Mouse (Mus musculus): ENCODE data around the gene Gsta3. TPM values are rescaled to one million over a fixed set of nuclear protein-coding genes. Genes with fewer than 3 reads are reported as not detected.
"Not testable (repeated sequence)": the region's sequence is repeated elsewhere in the genome, so short reads cannot be mapped to it uniquely, and the experiment has no call there.

Gsta3 gene
- polyA plus RNA-seq, 2 experiments from 2014 or later: 3.3 to 3.8 TPM

- ATAC-seq: no peak
These were observed 13.5 kb downstream of the Gsta3 start for GRCm38 (mm10) chr1:21253856-21254255.

- no peak for ATAC-seq
These were observed 15.4 kb downstream of the Gsta3 start for GRCm38 (mm10) chr1:21255625-21256345.

GRCm38 (mm10) chr1:21256391-21256790 is 16.0 kb downstream of the Gsta3 start:
- ATAC-seq: no peak

GRCm38 (mm10) chr1:21256871-21257270 is 16.5 kb downstream of the Gsta3 start:
- no peak for ATAC-seq

- ATAC-seq: not testable (repeated sequence)
These were observed 19.6 kb downstream of the Gsta3 start for GRCm38 (mm10) chr1:21259981-21260380.

GRCm38 (mm10) chr1:21262401-21262800 is 22.0 kb downstream of the Gsta3 start:
- no peak for ATAC-seq

- ATAC-seq: no peak
These were observed 23.6 kb downstream of the Gsta3 start for GRCm38 (mm10) chr1:21263986-21264385.

- ATAC-seq: no peak
These were observed 24.4 kb downstream of the Gsta3 start for GRCm38 (mm10) chr1:21264747-21265146.

GRCm38 (mm10) chr1:21266766-21267165 is 26.4 kb downstream of the Gsta3 start:
- no peak for ATAC-seq

- ATAC-seq: not testable (repeated sequence)
These were observed 27.1 kb downstream of the Gsta3 start for GRCm38 (mm10) chr1:21267466-21267865.

GRCm38 (mm10) chr1:21271343-21272055 is 31.1 kb downstream of the Gsta3 start:
- ATAC-seq: peak; percentile 55

GRCm38 (mm10) chr1:21272056-21272431 is 31.7 kb downstream of the Gsta3 start:
- peak; percentile 5 for ATAC-seq

- peak; percentile 24 for ATAC-seq
These were observed 32.7 kb downstream of the Gsta3 start for GRCm38 (mm10) chr1:21273091-21273490.

- ATAC-seq: no peak
These were observed 34.1 kb downstream of the Gsta3 start for GRCm38 (mm10) chr1:21274437-21275040.

GRCm38 (mm10) chr1:21275366-21275765 is 35.0 kb downstream of the Gsta3 start:
- ATAC-seq: not testable (repeated sequence)

- peak; percentile 30 for ATAC-seq
These were observed 35.8 kb downstream of the Gsta3 start for GRCm38 (mm10) chr1:21276158-21276557.

GRCm38 (mm10) chr1:21280306-21280705 is 39.9 kb downstream of the Gsta3 start:
- ATAC-seq: no peak

GRCm38 (mm10) chr1:21284644-21285043 is 44.3 kb downstream of the Gsta3 start:
- ATAC-seq: peak; percentile 6

- peak; percentile 62 for ATAC-seq
These were observed 51.0 kb downstream of the Gsta3 start for GRCm38 (mm10) chr1:21291394-21291793.

- peak; percentile 52 for ATAC-seq
These were observed 52.2 kb downstream of the Gsta3 start for GRCm38 (mm10) chr1:21292590-21292989.

GRCm38 (mm10) chr1:21296169-21296568 is 55.8 kb downstream of the Gsta3 start:
- ATAC-seq: no peak

GRCm38 (mm10) chr1:21298114-21298513 is 57.7 kb downstream of the Gsta3 start:
- peak; percentile 24 for ATAC-seq

GRCm38 (mm10) chr1:21299826-21300225 is 59.4 kb downstream of the Gsta3 start:
- no peak for ATAC-seq

- ATAC-seq: no peak
These were observed 61.3 kb downstream of the Gsta3 start for GRCm38 (mm10) chr1:21301686-21302085.
